Mouse (Mus musculus) forelimb bud, embryonic 11.5 days (tissue): ENCODE measurements at regions not wholly inside any gene's neighbourhood (a gene's known extent, or its start where the extent isn't known, plus 50 kb on each side); places are given as distances from the start of the nearest gene placed in this dataset.

Experiments used
- DNase-seq: peaks from one replicate; pipeline ENCODE4 v3.0.0-alpha.2; 2012; ENCODE audit warnings: low read depth, low spot score

- no peak for DNase-seq
Measured at GRCm38 (mm10) chr19:33043696-33044095, 286.4 kb downstream of the Pten start.

DNA sequence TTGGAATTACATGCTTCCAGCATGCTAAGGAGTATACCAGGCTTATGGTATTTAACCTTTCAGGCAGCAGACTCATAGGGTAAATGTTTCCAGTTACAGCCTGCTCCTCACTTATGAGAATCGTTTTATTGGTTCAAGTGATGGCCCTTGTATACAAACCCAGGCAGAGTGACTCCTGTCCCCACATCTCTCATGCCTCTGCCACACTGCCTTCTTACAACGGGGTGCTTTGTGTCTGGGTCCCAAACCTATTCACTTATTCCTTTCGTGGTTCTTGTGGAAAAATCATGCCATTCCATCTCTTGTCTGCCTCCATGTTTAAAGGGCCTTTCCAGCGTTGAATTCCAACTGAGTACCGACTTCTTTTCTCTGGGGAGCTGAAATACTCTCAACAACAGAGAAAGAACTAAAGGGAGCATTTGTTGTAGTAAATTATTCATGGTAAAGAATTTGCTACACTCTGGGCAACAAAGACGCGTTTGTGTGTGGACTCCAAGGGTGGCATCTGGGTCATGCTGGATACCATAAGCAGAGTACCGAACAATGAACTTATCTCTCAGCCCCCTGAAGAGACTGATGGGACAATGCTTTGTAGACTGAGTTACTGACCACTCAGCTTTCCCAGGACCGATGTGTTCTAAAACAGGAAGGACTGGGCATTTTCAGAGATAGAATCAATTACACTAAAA lies 291.6 kb downstream of the Pten start:
- no peak for DNase-seq

- no peak for DNase-seq
Measured at GRCm38 (mm10) chr19:33053199-33053867, 296.0 kb downstream of the Pten start.

- no peak for DNase-seq
Measured at GRCm38 (mm10) chr19:33056372-33056791, 299.1 kb downstream of the Pten start.

- DNase-seq = no peak
Measured at GRCm38 (mm10) chr19:33061006-33061405, 303.7 kb downstream of the Pten start.

DNA sequence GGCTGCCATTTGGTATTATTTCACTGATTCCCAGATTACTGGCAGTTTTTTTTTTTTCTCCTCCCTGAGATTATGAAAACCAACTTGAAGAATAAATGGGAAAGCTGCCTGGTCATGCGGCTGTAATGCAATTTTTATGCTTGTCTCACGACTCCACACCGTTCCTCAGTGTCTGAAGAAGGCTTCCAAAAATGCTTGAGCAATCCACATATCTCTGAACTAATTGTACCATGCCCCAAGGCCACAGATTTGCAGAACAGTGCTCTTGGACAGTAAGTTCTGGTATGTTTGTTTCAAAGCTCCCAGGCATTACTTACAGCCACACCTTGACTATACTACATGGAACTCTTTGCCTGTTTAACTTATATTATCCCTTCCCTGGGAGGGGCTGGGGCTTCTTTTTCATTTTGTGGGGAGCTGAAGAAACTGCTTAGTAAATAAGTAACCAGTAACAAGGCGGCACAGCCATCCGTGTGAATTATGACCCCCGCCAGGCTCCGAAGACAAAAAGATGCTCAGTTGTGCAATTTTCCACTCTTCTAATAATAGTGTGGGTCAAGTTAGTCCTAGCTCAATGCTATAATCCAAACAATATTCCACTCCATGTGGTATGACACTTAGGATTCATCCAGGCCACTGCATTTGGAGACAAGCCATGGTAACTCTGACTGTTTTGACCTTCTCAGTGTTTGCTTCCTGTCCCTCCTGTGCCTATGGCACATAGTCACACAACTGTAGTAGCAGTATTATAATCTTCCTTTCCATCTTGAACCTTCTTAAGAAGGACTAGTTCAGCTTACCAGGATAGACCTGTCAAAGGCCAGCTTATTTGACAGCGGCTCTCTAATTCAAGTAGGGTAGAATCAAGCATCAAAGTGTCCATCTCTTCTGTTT lies 305.1 kb downstream of the Pten start:
- DNase-seq = no peak

DNA sequence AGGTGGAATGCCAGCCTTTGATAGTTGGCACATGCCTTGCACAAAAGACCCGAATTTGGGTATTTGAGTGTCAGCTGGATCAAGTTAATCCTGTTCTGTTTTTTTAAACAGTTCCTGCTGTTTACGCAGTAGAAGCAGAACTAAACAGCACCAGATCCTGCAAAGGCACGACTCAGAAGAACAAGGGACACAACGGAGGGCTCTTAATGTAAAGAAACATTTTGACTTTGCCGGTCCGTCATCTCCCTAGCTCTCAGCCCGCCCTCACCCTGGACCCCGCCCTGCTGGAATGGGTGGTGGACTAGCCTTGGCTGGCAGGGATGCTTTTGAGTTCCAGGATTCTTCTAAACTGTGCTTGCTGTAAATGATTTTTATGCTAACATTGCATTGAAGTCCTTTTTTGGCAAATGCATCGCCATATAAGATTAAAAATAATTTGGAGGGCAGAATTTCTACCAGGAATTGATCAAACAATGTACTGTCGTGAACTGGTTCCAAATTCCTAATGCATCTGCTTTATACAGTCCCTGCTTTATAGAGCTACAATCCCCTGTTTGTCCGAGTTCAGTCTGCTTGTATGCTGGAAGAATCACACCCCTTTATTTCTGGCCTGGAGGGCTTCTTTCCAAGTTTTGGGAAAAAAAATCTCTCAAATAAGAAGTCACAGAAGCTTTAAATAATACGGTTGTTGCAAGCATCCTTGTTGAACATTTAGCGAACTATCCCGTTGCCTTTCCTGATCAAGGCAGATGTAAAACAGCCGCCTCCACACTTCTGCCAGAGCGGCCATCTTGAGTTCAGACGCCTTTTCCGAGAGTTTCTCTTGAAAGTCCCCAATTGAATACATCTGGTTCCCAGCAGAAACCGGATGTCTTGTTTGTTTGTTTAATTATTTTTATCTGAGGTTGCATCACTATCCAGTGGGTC lies 308.2 kb downstream of the Pten start:
- no peak for DNase-seq

- DNase-seq = peak; percentile 41
Measured at GRCm38 (mm10) chr19:33068351-33068955, 311.2 kb downstream of the Pten start.

GRCm38 (mm10) chr19:33069761-33070160 lies 312.5 kb downstream of the Pten start:
- no peak for DNase-seq

DNA sequence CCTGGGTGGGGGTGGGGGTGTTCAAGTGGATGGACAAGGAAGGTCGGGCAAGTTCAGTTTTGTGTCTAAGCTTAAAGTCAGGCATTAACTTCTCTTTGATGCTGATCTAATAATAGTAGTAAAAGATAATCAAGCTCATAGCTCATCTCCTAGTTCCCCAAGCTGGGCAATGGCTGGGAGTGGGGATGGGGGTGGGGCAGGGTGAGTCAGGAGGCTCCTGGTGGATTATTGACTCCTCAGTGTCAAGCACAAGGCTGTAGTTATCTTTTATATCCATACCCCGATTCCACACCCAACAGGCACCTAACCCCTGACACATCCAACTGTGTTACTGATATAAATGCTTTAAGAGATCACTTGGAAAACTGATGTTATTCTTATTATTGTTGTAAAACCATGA lies 315.0 kb downstream of the Pten start:
- DNase-seq = no peak

- DNase-seq = no peak
Measured at GRCm38 (mm10) chr19:33074907-33075306, 317.2 kb downstream of the Rnls start.

DNA sequence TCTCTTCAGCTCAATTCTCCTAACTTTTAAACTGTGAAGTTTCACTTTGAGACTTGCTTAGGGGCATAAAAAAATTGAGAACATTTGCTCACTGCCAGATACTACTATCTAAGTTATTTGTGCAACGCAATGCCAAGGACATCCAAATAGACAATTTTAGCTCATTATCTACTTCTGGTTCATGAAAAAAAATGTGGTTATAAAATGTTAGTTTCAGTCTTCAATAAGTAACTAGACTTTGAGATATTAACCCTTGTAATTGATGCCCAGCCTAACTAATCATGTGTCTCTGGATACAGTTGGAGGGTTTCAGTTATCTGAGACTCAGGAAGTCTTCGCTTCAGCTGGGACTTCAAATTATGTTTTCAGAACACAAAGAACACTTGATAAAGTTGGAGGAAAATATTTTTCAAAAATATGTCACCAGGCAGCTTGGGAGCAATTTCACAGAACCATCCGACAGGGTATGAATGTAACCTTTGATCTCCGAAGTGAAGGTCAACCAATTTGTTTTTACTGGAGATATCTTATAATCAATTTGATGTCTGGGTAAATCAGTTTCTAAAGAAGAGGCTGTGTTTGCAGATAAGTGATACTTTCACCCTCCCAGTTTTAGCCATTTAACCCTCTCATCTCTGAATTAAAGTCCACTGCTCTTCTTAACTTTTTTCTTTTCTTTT lies 313.3 kb downstream of the Rnls start:
- no peak for DNase-seq

GRCm38 (mm10) chr19:33079959-33080358 lies 312.1 kb downstream of the Rnls start:
- no peak for DNase-seq

GRCm38 (mm10) chr19:33081493-33081892 lies 310.6 kb downstream of the Rnls start:
- DNase-seq = no peak

DNA sequence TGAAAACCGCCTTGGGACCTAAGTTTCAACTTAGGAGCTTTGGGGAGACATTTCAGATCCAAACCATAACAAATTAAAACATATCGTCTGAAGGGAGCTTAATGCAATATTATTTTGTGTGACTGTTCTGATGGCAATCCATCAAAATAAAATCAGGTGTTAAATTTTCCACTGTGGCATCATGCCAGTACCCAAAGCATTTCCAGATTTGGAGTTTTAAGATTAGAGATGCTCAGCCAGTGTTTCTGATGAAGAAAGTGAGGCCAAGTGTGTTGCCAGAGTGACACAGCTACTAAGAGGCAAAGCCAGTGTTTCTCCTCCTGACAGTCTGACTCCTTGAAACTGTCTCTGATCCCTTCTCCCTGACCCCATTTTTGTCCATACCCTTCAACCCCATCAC lies 308.7 kb downstream of the Rnls start:
- DNase-seq = no peak

GRCm38 (mm10) chr19:33084683-33085082 lies 307.4 kb downstream of the Rnls start:
- no peak for DNase-seq
